Mouse (Mus musculus): ENCODE measurements around the gene Ece2. TPM values are rescaled to one million over a fixed set of nuclear protein-coding genes. Genes with fewer than 3 reads are reported as not detected.
A peak's percentile ranks its signal among the peaks of the same experiment; 100 is the strongest.
"Not testable (repeated sequence)": the region's sequence is repeated elsewhere in the genome, so short reads cannot be mapped to it uniquely, and the experiment has no call there.

The Ece2 gene
- polyA plus RNA-seq, 1 experiment from 2014 or later, result 0.09 TPM

GRCm38 (mm10) chr16:20643911-20644310 is 14.3 kb downstream of the Ece2 start:
- no peak overlapping the region for H3K4me2 ChIP-seq (ENCODE audit: low read depth, low read length)
- 62% methylated on average over 7 of the region's 7 CpGs for WGBS (ENCODE audit: insufficient replicate concordance)
- no peaks in the 10 kb centered on the region for H3K27me3 ChIP-seq (ENCODE audit: control insufficient read depth, insufficient read depth, low read depth, low read length)
- no peak overlapping the region for H3K9ac ChIP-seq (ENCODE audit: low read depth, low read length)
- H3K4me1 ChIP-seq (ENCODE audit: control insufficient read depth, low read depth, low read length), result no peaks in the 10 kb centered on the region
- no peak for ATAC-seq (ENCODE audit: low read depth)
- no peak overlapping the region for H3K27ac ChIP-seq (ENCODE audit: low read length)
- H3K4me3 ChIP-seq (ENCODE audit: low read depth, low read length), result no peak overlapping the region
- H3K9me3 ChIP-seq (replicated peaks; ENCODE audit: control insufficient read depth, low read length), result no peaks in the 10 kb centered on the region
- no peaks in the 10 kb centered on the region for H3K36me3 ChIP-seq (ENCODE audit: control insufficient read depth, insufficient read depth)

DNA sequence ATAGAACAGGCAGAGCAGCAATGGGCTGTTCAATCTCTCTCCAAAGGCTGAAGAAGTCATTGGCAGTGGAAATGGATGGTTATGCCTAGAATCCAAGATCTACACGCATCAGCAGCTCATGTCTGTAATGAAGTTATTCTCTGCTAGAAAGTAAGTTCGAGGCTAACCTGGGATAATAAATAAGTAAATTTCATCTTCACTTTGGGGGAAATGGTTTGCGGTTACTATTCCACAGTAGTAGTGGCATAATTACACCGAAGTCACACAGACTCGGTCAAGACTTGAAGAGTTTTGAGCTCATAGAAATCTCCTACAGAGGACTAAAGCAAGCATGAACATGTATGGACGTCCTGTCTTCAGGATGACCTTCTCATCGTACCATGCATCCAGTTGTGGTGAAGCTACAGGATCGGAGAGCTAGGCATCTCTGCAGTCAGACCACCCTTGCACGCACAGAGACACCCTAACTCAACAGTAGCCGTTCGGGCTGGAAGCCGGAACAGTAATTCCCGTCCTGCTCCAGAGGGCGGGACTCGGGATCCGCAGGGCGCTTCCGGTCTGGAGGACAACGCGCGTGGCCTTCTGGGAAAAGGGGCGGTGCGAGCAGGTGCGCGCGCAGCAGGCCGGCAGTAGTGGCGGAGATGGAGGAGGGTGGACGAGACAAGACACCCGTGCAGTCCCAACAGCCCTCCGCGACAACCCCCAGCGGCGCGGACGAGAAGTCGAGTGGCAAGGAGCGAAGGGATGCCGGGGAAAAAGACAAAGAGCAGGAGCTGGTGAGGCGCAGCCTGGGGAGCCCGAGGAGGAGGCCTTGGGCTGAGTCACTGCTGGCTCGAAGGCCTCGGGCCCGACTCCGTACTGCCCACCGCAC is 21.7 kb downstream of the Ece2 start, which contains the start of gene Psmd2:
Gene Psmd2, plus strand, starts transcription at position 577 of the 871 bp plus-strand sequence.
- H3K4me3 ChIP-seq (ENCODE audit: low read depth, low read length), result peak within 1 kb of the TSS; percentile 88
- peak within 1 kb of the TSS; percentile 88 for H3K4me2 ChIP-seq (ENCODE audit: low read depth, low read length)
- H3K9ac ChIP-seq (ENCODE audit: low read depth, low read length), result peak within 1 kb of the TSS; percentile 86
- peaks cover 14% of the 10 kb centered on the region for H3K36me3 ChIP-seq (ENCODE audit: control insufficient read depth, insufficient read depth)
- no peaks in the 10 kb centered on the region for H3K9me3 ChIP-seq (replicated peaks; ENCODE audit: control insufficient read depth, low read length)
- H3K27ac ChIP-seq (ENCODE audit: low read length), result peak within 1 kb of the TSS; percentile 69
- peak; percentile 95 for ATAC-seq (ENCODE audit: low read depth)
- H3K27me3 ChIP-seq (ENCODE audit: control insufficient read depth, insufficient read depth, low read depth, low read length), result no peaks in the 10 kb centered on the region
- WGBS (ENCODE audit: insufficient replicate concordance), result 1% methylated on average over 46 of the region's 46 CpGs
- H3K4me1 ChIP-seq (ENCODE audit: control insufficient read depth, low read depth, low read length), result peaks cover 17% of the 10 kb centered on the region

GRCm38 (mm10) chr16:20651947-20652310 is 22.3 kb downstream of the Ece2 start:
- Histone ChIP-seq H3K4me2 (ENCODE audit: low read depth, low read length) (peak overlapping the region; percentile 88), H3K9ac (ENCODE audit: low read depth, low read length) (peak overlapping the region; percentile 86), H3K27me3 (ENCODE audit: control insufficient read depth, insufficient read depth, low read depth, low read length) (no peaks in the 10 kb centered on the region), H3K27ac (ENCODE audit: low read length) (peak overlapping the region; percentile 69; the same call in 1 of the 2 replicates), H3K36me3 (ENCODE audit: control insufficient read depth, insufficient read depth) (peaks cover 19% of the 10 kb centered on the region), H3K4me1 (ENCODE audit: control insufficient read depth, low read depth, low read length) (peaks cover 17% of the 10 kb centered on the region), H3K4me3 (ENCODE audit: low read depth, low read length) (peak overlapping the region; percentile 88), H3K9me3 (replicated peaks; ENCODE audit: control insufficient read depth, low read length) (no peaks in the 10 kb centered on the region)
- ATAC-seq (ENCODE audit: low read depth), result peak; percentile 33
- 7% methylated on average over 12 of the region's 12 CpGs for WGBS (ENCODE audit: insufficient replicate concordance)

GRCm38 (mm10) chr16:20653315-20653714 is 23.7 kb downstream of the Ece2 start:
- peaks cover 30% of the 10 kb centered on the region for H3K36me3 ChIP-seq (ENCODE audit: control insufficient read depth, insufficient read depth)

GRCm38 (mm10) chr16:20657661-20658060 is 28.0 kb downstream of the Ece2 start:
- H3K4me3 ChIP-seq (ENCODE audit: low read depth, low read length), result no peak overlapping the region
- H3K4me2 ChIP-seq (ENCODE audit: low read depth, low read length), result no peak overlapping the region
- ATAC-seq (ENCODE audit: low read depth), result no peak
- H3K36me3 ChIP-seq (ENCODE audit: control insufficient read depth, insufficient read depth), result peaks cover 63% of the 10 kb centered on the region
- H3K9ac ChIP-seq (ENCODE audit: low read depth, low read length), result no peak overlapping the region
- WGBS (ENCODE audit: insufficient replicate concordance), result 76% methylated on average over 4 of the region's 4 CpGs
- no peaks in the 10 kb centered on the region for H3K27me3 ChIP-seq (ENCODE audit: control insufficient read depth, insufficient read depth, low read depth, low read length)
- no peak overlapping the region for H3K27ac ChIP-seq (ENCODE audit: low read length)
- H3K9me3 ChIP-seq (replicated peaks; ENCODE audit: control insufficient read depth, low read length), result no peaks in the 10 kb centered on the region
- peaks cover 6% of the 10 kb centered on the region for H3K4me1 ChIP-seq (ENCODE audit: control insufficient read depth, low read depth, low read length)

More at GRCm38 (mm10) chr16:20653315-20653714, 23.7 kb downstream of the Ece2 start:
- H3K4me1 ChIP-seq (ENCODE audit: control insufficient read depth, low read depth, low read length), result peaks cover 17% of the 10 kb centered on the region
- WGBS (ENCODE audit: insufficient replicate concordance), result 47% methylated on average over 2 of the region's 2 CpGs
- H3K9ac ChIP-seq (ENCODE audit: low read depth, low read length), result no peak overlapping the region
- ATAC-seq (ENCODE audit: low read depth), result no peak
- H3K4me3 ChIP-seq (ENCODE audit: low read depth, low read length), result no peak overlapping the region
- H3K27me3 ChIP-seq (ENCODE audit: control insufficient read depth, insufficient read depth, low read depth, low read length), result no peaks in the 10 kb centered on the region
- H3K4me2 ChIP-seq (ENCODE audit: low read depth, low read length), result no peak overlapping the region
- H3K27ac ChIP-seq (ENCODE audit: low read length), result no peak overlapping the region
- no peaks in the 10 kb centered on the region for H3K9me3 ChIP-seq (replicated peaks; ENCODE audit: control insufficient read depth, low read length)

DNA sequence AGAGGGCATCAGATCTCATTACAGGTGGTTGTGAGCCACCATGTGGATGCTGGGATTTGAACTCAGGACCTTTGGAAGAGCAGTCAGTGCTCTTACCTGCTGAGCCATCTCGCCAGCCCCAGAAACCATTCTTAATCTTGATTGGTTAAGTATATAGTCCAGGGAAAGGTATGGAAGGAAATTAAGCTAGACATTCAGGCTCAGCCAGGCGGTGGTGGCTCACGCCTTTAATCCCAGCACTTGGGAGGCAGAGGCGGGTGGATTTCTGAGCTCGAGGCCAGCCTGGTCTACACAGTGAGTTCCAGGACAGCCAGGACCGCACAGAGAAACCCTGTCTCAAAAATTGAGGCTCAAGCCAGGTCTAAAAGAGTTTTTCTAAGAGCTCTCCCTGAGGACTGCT is 38.4 kb downstream of the Ece2 start, which contains the start of gene Eif4g1:
Gene Eif4g1, plus strand, starts transcription at position 301 of the 400 bp plus-strand sequence.
- not testable (repeated sequence) for H3K4me3 ChIP-seq (ENCODE audit: low read depth, low read length); H3K4me1 ChIP-seq (ENCODE audit: control insufficient read depth, low read depth, low read length); H3K36me3 ChIP-seq (ENCODE audit: control insufficient read depth, insufficient read depth); H3K4me2 ChIP-seq (ENCODE audit: low read depth, low read length); H3K27ac ChIP-seq (ENCODE audit: low read length); H3K27me3 ChIP-seq (ENCODE audit: control insufficient read depth, insufficient read depth, low read depth, low read length); H3K9ac ChIP-seq (ENCODE audit: low read depth, low read length); ATAC-seq (ENCODE audit: low read depth); H3K9me3 ChIP-seq (replicated peaks; ENCODE audit: control insufficient read depth, low read length)
- WGBS (ENCODE audit: insufficient replicate concordance), result 88% methylated on average over 3 of the region's 6 CpGs

DNA sequence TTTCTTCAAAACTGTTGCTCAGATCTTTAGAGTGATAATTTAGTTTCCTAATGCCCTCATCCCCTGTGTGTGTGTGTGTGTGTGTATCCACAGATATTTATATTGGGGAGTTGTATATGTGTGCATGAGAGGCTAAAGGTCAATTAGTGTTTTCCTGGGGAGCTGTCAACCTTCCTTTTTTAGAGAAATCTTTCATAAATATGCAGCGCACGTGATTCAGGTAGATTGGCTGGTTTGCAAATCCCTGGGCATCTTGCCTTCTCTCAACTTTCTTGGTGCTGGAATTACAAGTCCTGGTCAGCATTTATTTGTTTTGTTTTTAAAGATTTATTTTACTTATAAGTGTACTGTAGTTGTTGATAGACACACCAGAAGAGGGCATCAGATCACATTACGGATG is 40.7 kb downstream of the Ece2 start:
- no peak overlapping the region for H3K9ac ChIP-seq (ENCODE audit: low read depth, low read length)
- H3K4me2 ChIP-seq (ENCODE audit: low read depth, low read length), result no peak overlapping the region
- no peaks in the 10 kb centered on the region for H3K27me3 ChIP-seq (ENCODE audit: control insufficient read depth, insufficient read depth, low read depth, low read length)
- H3K4me1 ChIP-seq (ENCODE audit: control insufficient read depth, low read depth, low read length), result peaks cover 23% of the 10 kb centered on the region
- H3K36me3 ChIP-seq (ENCODE audit: control insufficient read depth, insufficient read depth), result peaks cover 1% of the 10 kb centered on the region
- 83% methylated on average over 3 of the region's 3 CpGs for WGBS (ENCODE audit: insufficient replicate concordance)
- H3K27ac ChIP-seq (ENCODE audit: low read length), result no peak overlapping the region
- ATAC-seq (ENCODE audit: low read depth), result no peak
- no peaks in the 10 kb centered on the region for H3K9me3 ChIP-seq (replicated peaks; ENCODE audit: control insufficient read depth, low read length)
- H3K4me3 ChIP-seq (ENCODE audit: low read depth, low read length), result no peak overlapping the region

GRCm38 (mm10) chr16:20671886-20672285 is 42.3 kb downstream of the Ece2 start:
- Histone ChIP-seq H3K36me3 (ENCODE audit: control insufficient read depth, insufficient read depth) (peaks cover 14% of the 10 kb centered on the region), H3K9me3 (replicated peaks; ENCODE audit: control insufficient read depth, low read length) (no peaks in the 10 kb centered on the region), H3K4me1 (ENCODE audit: control insufficient read depth, low read depth, low read length) (peaks cover 30% of the 10 kb centered on the region), H3K9ac (ENCODE audit: low read depth, low read length) (no peak overlapping the region), H3K4me2 (ENCODE audit: low read depth, low read length) (peak overlapping the region; percentile 85), H3K4me3 (ENCODE audit: low read depth, low read length) (no peak overlapping the region; the same call in 1 of the 2 replicates), H3K27ac (ENCODE audit: low read length) (peak overlapping the region; percentile 13), H3K27me3 (ENCODE audit: control insufficient read depth, insufficient read depth, low read depth, low read length) (no peaks in the 10 kb centered on the region)
- 14% methylated on average over 6 of the region's 6 CpGs for WGBS (ENCODE audit: insufficient replicate concordance)
- no peak for ATAC-seq (ENCODE audit: low read depth)

- ATAC-seq (ENCODE audit: low read depth), result peak; percentile 80
- no peaks in the 10 kb centered on the region for H3K9me3 ChIP-seq (replicated peaks; ENCODE audit: control insufficient read depth, low read length)
- WGBS (ENCODE audit: insufficient replicate concordance), result under 1% methylated on average over 38 of the region's 38 CpGs
- H3K4me3 ChIP-seq (ENCODE audit: low read depth, low read length), result peak overlapping the region; percentile 93
- H3K27ac ChIP-seq (ENCODE audit: low read length), result peak overlapping the region; percentile 92
- H3K27me3 ChIP-seq (ENCODE audit: control insufficient read depth, insufficient read depth, low read depth, low read length), result no peaks in the 10 kb centered on the region
- H3K9ac ChIP-seq (ENCODE audit: low read depth, low read length), result peak overlapping the region; percentile 92
- H3K4me2 ChIP-seq (ENCODE audit: low read depth, low read length), result peak overlapping the region; percentile 85
- peaks cover 20% of the 10 kb centered on the region for H3K36me3 ChIP-seq (ENCODE audit: control insufficient read depth, insufficient read depth)
- peaks cover 36% of the 10 kb centered on the region for H3K4me1 ChIP-seq (ENCODE audit: control insufficient read depth, low read depth, low read length)
These were observed 42.9 kb downstream of the Ece2 start for GRCm38 (mm10) chr16:20672500-20672902.

All from liver, embryonic 16.5 days (tissue).